Mouse (Mus musculus) stomach, embryonic 16.5 days (tissue): ENCODE measurements around the gene Zfp52. TPM values are rescaled to one million over a fixed set of nuclear protein-coding genes. Genes with fewer than 3 reads are reported as not detected.

Experiments used
- polyA plus RNA-seq: library from polyadenylated mRNA; unstranded; fragments of >200 nt; fragmentation: Nextera tagmentation; extraction: Ambion mirVana; gene quantifications from 2 replicates; pipeline ENCODE4 v1.2.1, GENCODE M21; 2015

Gene Zfp52
- polyA plus RNA-seq, 1 experiment from 2014 or later = 6.6 TPM

Other genes starting within 250 kb of the Zfp52 start
- gene Vmn1r237, start 223.7 kb upstream of the Zfp52 start, polyA plus RNA-seq = not detected in 2 replicates
- 3.4 and 3.6 TPM in 2 replicates for gene Zfp677, start 151.8 kb upstream of the Zfp52 start, polyA plus RNA-seq
- 7.1 and 8.2 TPM in 2 replicates for gene Zfp54, start 112.3 kb upstream of the Zfp52 start, polyA plus RNA-seq
- gene Zfp51, start 85.2 kb upstream of the Zfp52 start, polyA plus RNA-seq = 14.5 and 16.8 TPM in 2 replicates
- 13.8 and 14.3 TPM in 2 replicates for gene Zfp53, start 46.5 kb upstream of the Zfp52 start, polyA plus RNA-seq
- gene Zfp948, start 31.5 kb downstream of the Zfp52 start, polyA plus RNA-seq = 19.0 and 21.3 TPM in 2 replicates
- gene Zfp983, start 115.1 kb downstream of the Zfp52 start, polyA plus RNA-seq = 3.9 and 5.0 TPM in 2 replicates
- 6.8 and 9.2 TPM in 2 replicates for gene Gm10226, start 156.3 kb downstream of the Zfp52 start, polyA plus RNA-seq
- 8.2 and 9.5 TPM in 2 replicates for gene Zfp760, start 172.2 kb downstream of the Zfp52 start, polyA plus RNA-seq
- gene Zfp229, start 195.3 kb downstream of the Zfp52 start, polyA plus RNA-seq = 6.0 and 6.1 TPM in 2 replicates